Mouse (Mus musculus) MN1 (cell line): ENCODE measurements around the gene Maneal.

Experiments
- DNase-seq: peaks from one replicate; pipeline ENCODE4 v3.0.0-alpha.2; 2016; ENCODE audit warnings: low spot score

Gene Maneal

DNA sequence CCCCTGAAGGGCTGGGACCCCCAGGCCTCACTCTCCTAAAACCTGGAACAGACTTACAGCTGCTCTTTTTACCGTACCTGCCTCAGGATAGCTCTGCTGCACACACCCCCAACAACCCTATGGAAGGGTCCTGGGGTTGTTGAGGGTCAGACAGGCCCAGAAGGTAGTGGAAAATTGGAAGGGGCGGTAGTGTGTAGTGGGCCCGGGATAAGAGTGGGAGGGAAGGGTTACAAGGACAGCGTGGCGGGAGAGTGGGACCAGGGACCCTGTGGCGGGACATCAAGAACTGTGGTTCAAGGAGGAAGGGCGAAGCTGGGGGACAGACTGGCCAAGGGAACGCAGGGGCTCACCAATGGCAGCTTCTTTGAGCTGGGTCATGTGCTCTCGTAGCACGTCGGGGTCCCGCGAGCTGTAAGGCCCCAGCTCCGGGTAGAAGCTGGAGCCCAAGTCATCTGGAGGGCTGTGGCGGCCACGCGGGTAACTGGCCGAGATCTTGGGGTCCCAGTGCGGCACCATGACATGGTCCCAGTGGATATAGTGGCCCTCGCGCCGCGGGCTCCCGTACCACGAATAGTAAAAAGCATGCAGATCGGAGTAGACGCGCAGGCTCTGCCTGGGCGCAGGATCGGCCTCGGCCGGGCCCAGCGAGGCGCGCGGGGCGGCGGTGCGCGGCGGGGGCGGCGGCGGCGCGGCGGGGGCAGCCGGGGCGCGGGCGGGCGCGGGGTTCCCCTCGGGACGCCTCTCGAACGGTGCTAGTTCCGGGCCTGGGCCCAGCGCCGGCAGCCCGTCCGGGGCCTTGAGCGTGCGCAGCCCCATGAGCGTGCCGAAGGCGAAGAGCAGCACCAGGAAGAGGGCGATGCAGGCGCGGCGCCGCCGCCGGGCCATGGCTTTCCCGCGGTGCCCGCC is at the start of gene Maneal:
Gene Maneal, minus strand, starts transcription at position 889 of the 906 bp plus-strand sequence.
- DNase-seq, result peak; percentile 36

DNA sequence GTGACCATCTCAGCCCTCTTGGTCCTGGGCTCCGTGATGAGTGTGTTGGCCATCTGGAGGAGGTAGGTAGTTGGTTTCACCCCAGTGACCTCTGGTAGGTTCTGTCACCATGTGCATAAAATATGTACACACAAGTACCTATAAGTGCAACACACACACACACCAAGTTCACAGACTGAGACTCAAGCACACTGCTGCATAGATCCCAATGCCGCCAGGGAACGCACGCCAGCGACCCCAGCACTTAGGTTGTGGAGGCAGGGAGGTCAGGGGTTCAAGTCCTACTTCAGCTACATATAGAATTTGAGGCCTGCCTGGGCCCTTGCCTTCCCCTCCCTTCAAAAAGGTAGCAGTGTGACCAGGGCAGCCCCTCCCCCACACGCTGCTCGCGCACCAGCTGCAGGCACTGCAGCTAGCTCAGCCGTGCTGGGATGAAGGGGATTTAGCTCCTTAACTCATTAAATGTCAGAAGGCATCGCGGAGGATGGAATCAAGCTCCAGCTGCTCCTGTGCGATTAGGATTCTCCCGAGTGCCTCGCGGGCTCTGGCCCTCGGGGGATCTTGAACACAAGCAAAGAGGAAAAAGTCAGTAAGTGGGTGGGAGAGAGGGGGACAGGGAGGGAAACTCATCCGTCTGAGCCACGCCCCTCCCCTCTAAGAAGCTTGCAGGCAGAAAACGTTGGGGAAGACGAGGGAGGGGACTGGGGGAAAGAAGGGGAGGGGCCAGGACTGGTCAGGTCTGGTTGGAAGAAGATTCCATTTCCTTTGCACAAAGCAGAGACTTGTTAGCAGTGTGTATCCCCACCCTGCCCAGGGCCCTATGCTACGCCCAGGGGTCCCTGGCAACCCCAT is 44.2 kb upstream of the Maneal start:
- peak; percentile 58 for DNase-seq

DNA sequence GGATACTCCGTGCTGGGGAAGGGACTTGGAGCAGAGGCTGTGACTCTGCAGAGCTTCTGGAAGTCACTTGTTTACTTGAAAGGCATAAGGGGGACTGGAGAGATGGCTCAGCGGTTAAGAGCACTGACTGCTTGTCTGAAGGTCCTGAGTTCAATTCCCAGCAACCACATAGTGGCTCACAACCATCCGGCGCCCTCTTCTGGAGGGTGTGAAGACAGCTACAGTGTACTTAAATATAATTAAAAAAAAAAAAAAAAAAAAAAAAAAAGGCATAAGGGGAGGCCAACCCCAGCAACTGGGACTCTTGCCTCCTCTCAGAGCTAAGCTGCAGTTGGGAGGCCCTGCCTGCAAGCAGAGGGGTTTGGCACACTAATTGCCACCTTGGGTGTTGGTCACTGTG is 43.4 kb upstream of the Maneal start:
- DNase-seq, result peak; percentile 29

- no peak for DNase-seq
Measured at GRCm38 (mm10) chr4:124899906-124900305, 37.9 kb upstream of the Maneal start.

GRCm38 (mm10) chr4:124898428-124898827 is 36.5 kb upstream of the Maneal start:
- no peak for DNase-seq

DNA sequence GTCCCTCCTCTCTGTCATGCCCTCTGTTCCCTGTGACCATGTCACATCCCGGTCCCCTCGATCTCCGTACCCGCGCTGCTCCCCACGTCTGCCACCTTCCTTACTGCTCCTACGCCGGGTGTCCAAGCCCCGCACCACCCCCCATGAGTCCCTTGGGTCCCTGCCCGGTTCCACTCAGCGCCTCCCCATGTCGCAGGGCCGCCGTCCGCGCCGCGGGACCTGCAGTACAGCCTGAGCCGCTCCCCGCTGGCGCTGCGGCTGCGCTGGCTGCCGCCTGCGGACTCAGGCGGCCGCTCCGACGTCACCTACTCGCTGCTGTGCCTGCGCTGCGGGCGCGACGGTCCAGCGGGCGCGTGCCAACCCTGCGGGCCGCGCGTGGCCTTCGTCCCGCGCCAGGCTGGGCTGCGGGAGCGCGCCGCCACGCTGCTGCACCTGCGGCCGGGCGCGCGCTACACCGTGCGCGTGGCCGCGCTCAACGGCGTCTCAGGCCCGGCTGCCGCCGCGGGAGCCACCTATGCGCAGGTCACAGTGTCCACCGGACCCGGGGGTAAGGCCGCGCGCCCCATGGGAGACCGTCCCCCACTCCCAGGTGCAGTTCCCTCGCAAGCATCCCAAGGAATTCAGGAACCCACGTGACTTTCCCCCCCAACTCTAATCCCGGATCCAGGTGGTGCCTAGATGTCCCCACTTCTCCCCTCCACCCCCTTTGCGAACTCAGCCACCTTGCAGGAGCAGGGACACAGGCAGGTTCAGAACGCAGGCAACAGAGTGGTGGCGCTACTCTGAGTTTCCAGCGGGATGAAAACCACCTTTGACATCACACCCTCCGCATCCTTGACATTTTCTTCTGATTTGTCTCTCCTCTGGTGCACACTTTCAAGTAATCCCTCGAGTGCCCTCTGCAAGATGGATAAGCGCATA is 32.8 kb upstream of the Maneal start:
- peak; percentile 22 for DNase-seq

GRCm38 (mm10) chr4:124893769-124894168 is 31.8 kb upstream of the Maneal start:
- no peak for DNase-seq

GRCm38 (mm10) chr4:124890831-124891230 is 28.9 kb upstream of the Maneal start:
- no peak for DNase-seq

DNA sequence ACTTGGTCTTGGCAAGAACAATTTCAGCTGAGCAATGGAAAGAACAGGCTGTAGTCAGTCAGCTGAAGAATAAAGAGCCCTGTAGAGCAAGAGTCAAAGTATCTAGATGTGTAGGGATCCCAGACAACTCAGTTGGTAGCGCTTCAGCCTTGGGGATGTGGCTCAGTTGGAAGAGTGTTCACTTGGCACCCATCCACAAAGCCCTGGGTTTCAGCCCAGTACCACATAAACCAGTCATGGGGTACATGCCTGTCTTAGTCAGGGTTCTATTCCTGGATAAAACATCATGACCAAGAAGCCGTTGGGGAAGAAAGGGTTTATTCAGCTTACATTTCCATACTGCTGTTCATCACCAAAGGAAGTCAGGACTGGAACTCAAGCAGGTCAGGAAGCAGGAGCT is 28.0 kb upstream of the Maneal start:
- no peak for DNase-seq

GRCm38 (mm10) chr4:124888702-124889101 is 26.7 kb upstream of the Maneal start:
- no peak for DNase-seq

DNA sequence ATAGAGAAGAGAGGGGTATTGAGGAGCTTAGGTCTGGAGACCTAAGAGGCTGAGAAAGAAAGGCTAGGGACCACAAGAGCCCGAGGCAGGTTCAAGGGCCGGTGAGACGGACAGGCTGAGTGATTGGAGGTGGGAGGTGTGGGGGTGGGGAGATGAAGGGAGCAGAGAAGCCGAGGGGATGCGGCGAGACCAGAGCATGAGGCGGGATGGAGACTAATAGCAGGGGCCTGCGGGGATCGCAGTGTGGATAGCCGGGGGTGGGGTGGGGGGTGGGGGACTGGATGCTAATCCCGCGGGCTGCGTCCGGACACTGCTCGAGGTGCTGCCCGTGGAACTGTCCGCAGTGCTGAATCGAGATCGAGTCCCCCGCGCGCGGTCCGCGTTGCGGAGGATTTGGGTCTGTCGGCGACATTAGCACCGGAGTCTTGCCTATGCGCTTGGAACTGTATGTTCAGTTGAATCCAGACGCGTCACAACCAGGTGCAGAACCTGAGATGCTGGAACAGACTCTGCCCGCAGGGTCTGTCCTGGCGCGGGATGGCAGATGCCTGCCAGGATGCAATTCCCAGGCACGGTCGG is 20.3 kb upstream of the Maneal start:
- peak; percentile 44 for DNase-seq

DNA sequence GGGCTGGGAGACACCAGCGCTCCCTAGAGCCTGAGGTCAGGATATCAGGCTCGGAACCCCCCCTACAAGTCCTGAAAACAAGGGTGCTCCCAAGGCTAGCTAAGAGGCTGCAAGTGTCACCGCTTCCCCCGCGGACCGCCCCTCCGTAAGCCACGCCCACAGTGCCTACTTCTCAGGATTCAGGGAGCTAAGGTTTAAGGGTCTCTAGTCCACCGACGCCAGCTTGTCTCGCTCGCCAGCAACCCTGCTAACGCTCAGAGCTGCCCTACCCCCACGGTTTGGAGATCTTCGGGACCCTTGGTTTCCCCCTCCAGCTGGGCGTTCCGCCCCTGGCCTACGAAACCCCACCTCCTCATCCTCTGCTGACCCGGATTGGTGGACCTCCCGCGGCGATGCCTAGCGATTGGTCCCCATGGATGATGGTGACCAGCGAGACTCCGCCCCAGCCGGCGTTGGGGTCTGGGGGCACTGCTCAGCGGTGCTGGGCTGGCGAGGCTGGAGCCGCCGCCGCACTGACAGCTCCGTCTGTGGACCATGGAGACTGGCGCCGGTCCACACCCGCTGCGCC is 19.5 kb upstream of the Maneal start:
- peak; percentile 81 for DNase-seq

- peak; percentile 19 for DNase-seq
Measured at GRCm38 (mm10) chr4:124880599-124880998, 18.6 kb upstream of the Maneal start, which contains the start of gene Epha10. Epha10 (plus strand) TSS chr4:124880899.

- DNase-seq, result no peak
Measured at GRCm38 (mm10) chr4:124872719-124873118, 10.7 kb upstream of the Maneal start.

- no peak for DNase-seq
Measured at GRCm38 (mm10) chr4:124860446-124860845, 1.5 kb downstream of the Maneal start.

GRCm38 (mm10) chr4:124858370-124858769 is 3.6 kb downstream of the Maneal start:
- DNase-seq, result peak; percentile 54

DNA sequence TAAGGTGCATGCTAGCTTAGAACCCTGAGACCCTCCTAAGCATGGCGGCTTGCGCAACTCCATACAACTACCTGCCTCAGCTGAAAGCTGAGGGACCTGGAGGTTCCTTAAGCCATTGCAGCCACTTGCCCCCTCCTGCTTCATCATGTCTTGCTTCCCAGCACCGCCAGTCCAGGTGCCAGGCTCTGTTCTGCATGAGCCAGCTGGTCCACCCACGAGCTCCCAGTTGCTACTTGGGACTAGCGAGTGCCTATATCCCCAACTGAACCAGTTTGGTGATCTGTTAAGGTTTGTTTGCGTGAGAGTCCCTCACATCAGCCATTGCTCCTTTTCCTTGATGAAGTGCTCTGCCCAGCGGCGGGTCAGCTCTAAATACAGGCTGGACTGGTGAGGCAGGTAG is 5.7 kb downstream of the Maneal start:
- DNase-seq, result no peak

DNA sequence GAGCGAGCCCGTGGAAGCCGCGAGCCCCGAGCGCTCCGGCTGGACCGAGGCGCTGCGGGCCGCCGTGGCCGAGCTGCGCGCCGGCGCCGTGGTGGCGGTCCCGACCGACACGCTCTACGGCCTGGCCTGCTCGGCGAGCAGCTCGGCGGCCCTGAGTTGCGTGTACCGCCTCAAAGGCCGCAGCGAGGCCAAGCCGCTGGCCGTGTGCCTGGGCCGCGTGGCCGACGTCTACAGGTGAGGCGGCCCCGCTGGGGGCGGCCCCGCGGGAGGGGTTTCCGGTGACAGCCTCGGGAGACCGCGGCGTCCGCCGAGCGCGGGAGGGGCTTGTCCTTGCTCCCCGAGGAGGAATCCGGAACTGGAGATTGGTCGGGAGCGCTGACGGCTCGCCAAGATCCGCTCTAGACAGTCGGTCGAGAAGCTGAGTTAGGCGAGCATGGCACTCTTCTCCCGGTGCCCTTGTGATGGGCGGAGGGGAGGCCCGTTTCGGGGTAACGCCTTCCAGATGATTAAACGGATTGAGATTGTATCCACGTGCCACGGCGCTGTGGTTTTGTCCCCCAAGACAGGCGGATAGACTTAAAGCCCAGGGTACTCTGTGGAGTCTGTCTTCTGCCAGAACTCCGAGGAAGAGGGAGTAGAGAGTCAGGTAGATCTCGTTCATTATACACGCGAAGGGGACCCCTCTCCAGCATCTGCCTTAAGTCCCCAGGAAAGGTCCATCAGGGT is 10.9 kb downstream of the Maneal start, which contains the start of gene 1110065P20Rik:
Gene 1110065P20Rik, minus strand, starts transcription at position 264 of the 726 bp plus-strand sequence.
- DNase-seq, result peak; percentile 73

GRCm38 (mm10) chr4:124850261-124850913 is 11.6 kb downstream of the Maneal start, which contains the start of gene Yrdc:
Yrdc (plus strand) TSS chr4:124850679.
- peak; percentile 92 for DNase-seq
